Mouse (Mus musculus) small intestine, adult 2 months (tissue): ENCODE results near the gene Ptpn5. TPM values are rescaled to one million over a fixed set of nuclear protein-coding genes. Genes with fewer than 3 reads are reported as not detected.

Experiments used
- H3K27ac ChIP-seq: fragments of 200-500 bp; 2 replicates; pipeline ENCODE4 v1.5.1; 2012; ENCODE audit warnings: low read depth, low read length, control low read depth, inconsistent platforms; ENCODE audit not compliant: insufficient read depth
- H3K27me3 ChIP-seq: fragments of 200-500 bp; 2 replicates; pipeline ENCODE4 v1.6.1; 2012; ENCODE audit warnings: mild to moderate bottlenecking, moderate library complexity, low read length, inconsistent platforms; ENCODE audit not compliant: control insufficient read depth, insufficient read depth
- H3K36me3 ChIP-seq: fragments of 200-500 bp; 2 replicates; pipeline ENCODE4 v1.6.1; 2012; ENCODE audit warnings: mild to moderate bottlenecking, low read length, control low read depth, inconsistent platforms; ENCODE audit not compliant: control insufficient read depth, insufficient read depth
- H3K4me1 ChIP-seq: fragments of 200-500 bp; 2 replicates; pipeline ENCODE4 v1.6.1; 2012; ENCODE audit warnings: low read length, inconsistent platforms, mixed read lengths; ENCODE audit not compliant: control insufficient read depth, insufficient read depth, insufficient read length
- H3K4me3 ChIP-seq: fragments of 200-500 bp; 2 replicates; pipeline ENCODE4 v1.5.1; 2012; ENCODE audit warnings: low read depth, mild to moderate bottlenecking, control low read depth, inconsistent platforms, low read length, moderate library complexity
- CTCF ChIP-seq: fragments of 200-500 bp; IDR thresholded peaks from 2 replicates; pipeline ENCODE4 v1.5.1; 2012; ENCODE audit warnings: low read depth, mild to moderate bottlenecking, control low read depth, inconsistent platforms, low read length, moderate library complexity, mixed read lengths; ENCODE audit not compliant: insufficient replicate concordance, insufficient read length; ENCODE audit errors: extremely low read depth
- POLR2A ChIP-seq: fragments of 200-500 bp; IDR thresholded peaks from 2 replicates; pipeline ENCODE4 v1.6.1; 2012; ENCODE audit warnings: low read depth, mild to moderate bottlenecking, control low read depth, inconsistent platforms, low read length, moderate library complexity
- WGBS: fragments of 180-500 bp; shearing (Covaris S2); methylation state at CpG from one replicate; pipeline ENCODE4 v1.1.7; 2018; 5-methylcytosine and 5-hydroxymethylcytosine counted together
- polyA plus RNA-seq: library from polyadenylated mRNA; depleted of rRNA; stranded (reverse); fragments of >200 nt; gene quantifications from 2 replicates; pipeline ENCODE4 v1.2.3, GENCODE M21; 2012; rRNA removed

Gene Ptpn5
- polyA plus RNA-seq, 1 experiment = 1.1 TPM

DNA sequence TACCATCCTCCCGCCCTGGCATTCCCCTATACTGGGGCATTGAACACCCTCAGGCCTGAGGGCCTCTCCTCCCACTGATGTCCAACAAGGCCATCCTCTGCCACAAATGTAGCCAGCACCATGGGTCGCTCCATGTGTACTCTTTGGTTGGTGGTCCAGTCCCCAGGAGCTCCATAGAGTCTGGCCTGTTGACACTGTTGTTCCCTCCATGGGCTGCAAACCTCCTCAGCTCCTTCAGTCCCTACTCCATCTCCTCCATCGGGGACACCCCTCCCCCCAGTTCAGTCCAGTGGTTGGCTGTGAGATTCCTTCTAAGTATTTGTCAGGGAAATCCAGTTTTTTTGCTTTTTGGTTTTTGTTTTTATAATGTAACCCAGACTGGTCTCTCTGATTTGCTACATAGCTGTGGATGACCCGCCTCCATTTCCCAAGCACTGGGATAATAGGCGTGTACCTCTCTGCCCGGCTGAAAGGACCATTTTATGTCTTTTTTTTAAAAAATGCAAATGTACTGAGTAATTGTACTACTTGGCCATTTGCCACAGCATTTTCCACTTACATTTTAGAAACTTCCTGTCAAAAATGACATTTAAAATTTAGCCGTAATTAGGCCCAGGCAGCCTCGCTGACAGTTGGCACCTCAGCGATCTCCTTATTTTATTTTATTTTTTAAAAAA is 102.8 kb downstream of the Ptpn5 start:
- WGBS = 80% methylated on average over 9 of the region's 9 CpGs
- Histone ChIP-seq H3K36me3 (no peaks in the 10 kb centered on the region), H3K4me1 (no peaks in the 10 kb centered on the region), H3K4me3 (no peak overlapping the region), H3K27me3 (no peaks in the 10 kb centered on the region), H3K27ac (no peak overlapping the region)
- no peak for TF ChIP-seq POLR2A
- TF ChIP-seq CTCF = no peak

Other genes starting within 250 kb of the Ptpn5 start
- gene Tsg101, start 213.7 kb downstream of the Ptpn5 start, polyA plus RNA-seq = 55.5 and 103 TPM in 2 replicates
- 0.58 and 0.95 TPM in 2 replicates for gene Uevld, start 175.2 kb downstream of the Ptpn5 start, polyA plus RNA-seq
- not detected in 2 replicates for gene Gm9999, start 150.1 kb downstream of the Ptpn5 start, polyA plus RNA-seq
- 2.2 and 3.6 TPM in 2 replicates for gene Spty2d1, start 125.3 kb downstream of the Ptpn5 start, polyA plus RNA-seq
- gene Tmem86a, start 83.1 kb downstream of the Ptpn5 start, polyA plus RNA-seq = 41.3 and 385 TPM in 2 replicates
- gene Mrgpra6, start 71.2 kb upstream of the Ptpn5 start, polyA plus RNA-seq = not detected in 2 replicates
- not detected in 2 replicates for gene Mrgpra9, start 119.2 kb upstream of the Ptpn5 start, polyA plus RNA-seq
- gene Mrgpra1, start 220.6 kb upstream of the Ptpn5 start, polyA plus RNA-seq = 0.10 TPM in 1 of 2 replicates, not detected in the other